Mouse (Mus musculus): Measurements from ENCODE around the gene Taar8b.
"Not testable (repeated sequence)": the region's sequence is repeated elsewhere in the genome, so short reads cannot be mapped to it uniquely, and the experiment has no call there.

The Taar8b gene

GRCm38 (mm10) chr10:24092194-24092593 lies at the start of gene Taar8b:
Gene Taar8b (minus strand): TSS chr10:24092294.
- in situ Hi-C loops (cut with MseI, MboI) = no loop called here

GRCm38 (mm10) chr10:24138623-24139261 lies 46.6 kb upstream of the Taar8b start:
- in situ Hi-C loops (cut with MseI, MboI) = no loop called here

GRCm38 (mm10) chr10:24134071-24134645 lies 42.1 kb upstream of the Taar8b start:
- in situ Hi-C loops (cut with MseI, MboI) = no loop called here

- in situ Hi-C loops (cut with MseI, MboI) = no loop called here
Observed at GRCm38 (mm10) chr10:24133132-24133531, 41.0 kb upstream of the Taar8b start.

GRCm38 (mm10) chr10:24132273-24132672 lies 40.2 kb upstream of the Taar8b start:
- in situ Hi-C loops (cut with MseI, MboI) = no loop called here

GRCm38 (mm10) chr10:24131451-24132262 lies 39.6 kb upstream of the Taar8b start:
- in situ Hi-C loops (cut with MseI, MboI) = no loop called here

- in situ Hi-C loops (cut with MseI, MboI) = loop anchor here in 1 of 2 experiments (10.0 kb wide), 1 partner anchor 136 kb away; the partner anchor contains the start of gene Taar5
Observed at GRCm38 (mm10) chr10:24111116-24111778, 19.2 kb upstream of the Taar8b start.

GRCm38 (mm10) chr10:24109434-24109833 lies 17.3 kb upstream of the Taar8b start, which contains the start of gene Taar9:
Gene Taar9 (minus strand): TSS chr10:24109534.
- in situ Hi-C loops (cut with MseI, MboI) = not testable (repeated sequence)

GRCm38 (mm10) chr10:24108236-24108635 lies 16.1 kb upstream of the Taar8b start:
- in situ Hi-C loops (cut with MseI, MboI) = no loop called here

- in situ Hi-C loops (cut with MseI, MboI) = no loop called here
Observed at GRCm38 (mm10) chr10:24107747-24108146, 15.7 kb upstream of the Taar8b start.

GRCm38 (mm10) chr10:24103299-24103698 lies 11.2 kb upstream of the Taar8b start:
- in situ Hi-C loops (cut with MseI, MboI) = not testable (repeated sequence)

- in situ Hi-C loops (cut with MseI, MboI) = not testable (repeated sequence)
Observed at GRCm38 (mm10) chr10:24101812-24102211, 9.7 kb upstream of the Taar8b start, which contains the start of gene Taar8c. Gene Taar8c (minus strand): TSS chr10:24101912.

- in situ Hi-C loops (cut with MseI, MboI) = not testable (repeated sequence)
Observed at GRCm38 (mm10) chr10:24097010-24097409, 4.9 kb upstream of the Taar8b start.

GRCm38 (mm10) chr10:24087168-24087567 lies 4.9 kb downstream of the Taar8b start:
- in situ Hi-C loops (cut with MseI, MboI) = loop anchor here (10.0 kb wide), 1 partner anchor 272 kb away; no protein-coding TSS in a partner anchor

- in situ Hi-C loops (cut with MseI, MboI) = loop anchor here (10.0 kb wide), 1 partner anchor 272 kb away; no protein-coding TSS in a partner anchor
Observed at GRCm38 (mm10) chr10:24086555-24086954, 5.5 kb downstream of the Taar8b start.

- in situ Hi-C loops (cut with MseI, MboI) = loop anchor here (10.0 kb wide), 1 partner anchor 271 kb away; no protein-coding TSS in a partner anchor
Observed at GRCm38 (mm10) chr10:24085936-24086335, 6.2 kb downstream of the Taar8b start.

- in situ Hi-C loops (cut with MseI, MboI) = loop anchor here (10.0 kb wide), 1 partner anchor 265 kb away; no protein-coding TSS in a partner anchor
Observed at GRCm38 (mm10) chr10:24080166-24080565, 11.9 kb downstream of the Taar8b start.

- in situ Hi-C loops (cut with MseI, MboI) = loop anchor here (5.0 kb wide), 2 partner anchors 94 to 99 kb away; no protein-coding TSS in a partner anchor
Observed at GRCm38 (mm10) chr10:24076200-24076599, 15.9 kb downstream of the Taar8b start, which contains the start of gene Taar8a. Gene Taar8a (plus strand): TSS chr10:24076500.

GRCm38 (mm10) chr10:24074751-24075150 lies 17.3 kb downstream of the Taar8b start:
- in situ Hi-C loops (cut with MseI, MboI) = loop anchor here (5.0 kb wide), 2 partner anchors 92 to 97 kb away; no protein-coding TSS in a partner anchor

GRCm38 (mm10) chr10:24058986-24059385 lies 33.1 kb downstream of the Taar8b start:
- in situ Hi-C loops (cut with MseI, MboI) = no loop called here

- in situ Hi-C loops (cut with MseI, MboI) = no loop called here
Observed at GRCm38 (mm10) chr10:24052039-24052438, 40.1 kb downstream of the Taar8b start.

Data from mouse trophoblast stem cell (cell line).